Mouse (Mus musculus) spleen, adult 2 months (tissue): Measurements from ENCODE around the gene Spns2. TPM values are rescaled to one million over a fixed set of nuclear protein-coding genes. Genes with fewer than 3 reads are reported as not detected.

Experiments
- DNase-seq, 2 experiments: peaks; one replicate each; pipeline versions ENCODE4 v3.0.0 to v3.0.0-alpha.2; 2012 to 2021; ENCODE audit warnings: low spot score in 2 of 2, low read depth in 1 of 2
- H3K27ac ChIP-seq: fragments of 200-500 bp; 2 replicates; pipeline ENCODE4 v1.5.1; 2012; ENCODE audit warnings: low read length, inconsistent platforms; ENCODE audit not compliant: insufficient read depth
- H3K27me3 ChIP-seq: fragments of 200-500 bp; 2 replicates; pipeline ENCODE4 v1.6.1; 2012; ENCODE audit warnings: mild to moderate bottlenecking, moderate library complexity, low read length, inconsistent platforms; ENCODE audit not compliant: control insufficient read depth, insufficient read depth
- H3K36me3 ChIP-seq: fragments of 200-500 bp; 2 replicates; pipeline ENCODE4 v1.6.1; 2012; ENCODE audit warnings: mild to moderate bottlenecking, low read length, inconsistent platforms; ENCODE audit not compliant: control insufficient read depth, insufficient read depth
- H3K4me1 ChIP-seq: fragments of 200-500 bp; 2 replicates; pipeline ENCODE4 v1.6.1; 2011; ENCODE audit warnings: inconsistent platforms; ENCODE audit not compliant: control insufficient read depth, insufficient read depth, insufficient read length
- H3K4me3 ChIP-seq: fragments of 200-500 bp; 2 replicates; pipeline ENCODE4 v1.5.1; 2011; ENCODE audit warnings: mild to moderate bottlenecking, inconsistent platforms; ENCODE audit not compliant: insufficient read depth, insufficient read length; ENCODE audit errors: extremely low read depth
- CTCF ChIP-seq: fragments of 200-500 bp; IDR thresholded peaks from 2 replicates; pipeline ENCODE4 v1.5.1; 2011; ENCODE audit warnings: mild to moderate bottlenecking, inconsistent platforms; ENCODE audit not compliant: insufficient read depth, insufficient read length, insufficient replicate concordance; ENCODE audit errors: extremely low read depth
- POLR2A ChIP-seq: fragments of 200-500 bp; IDR thresholded peaks from 2 replicates; pipeline ENCODE4 v1.6.1; 2011; ENCODE audit warnings: low read depth, low read length, inconsistent platforms
- WGBS: fragments of 180-500 bp; shearing (Covaris S2); methylation state at CpG from one replicate; pipeline ENCODE4 v1.1.7; 2018; 5-methylcytosine and 5-hydroxymethylcytosine counted together
- polyA plus RNA-seq: library from polyadenylated mRNA; depleted of rRNA; stranded (reverse); fragments of >200 nt; gene quantifications from 2 replicates; pipeline ENCODE4 v1.2.3, GENCODE M21; 2012

The Spns2 gene
- polyA plus RNA-seq, 1 experiment = 43.4 TPM

DNA sequence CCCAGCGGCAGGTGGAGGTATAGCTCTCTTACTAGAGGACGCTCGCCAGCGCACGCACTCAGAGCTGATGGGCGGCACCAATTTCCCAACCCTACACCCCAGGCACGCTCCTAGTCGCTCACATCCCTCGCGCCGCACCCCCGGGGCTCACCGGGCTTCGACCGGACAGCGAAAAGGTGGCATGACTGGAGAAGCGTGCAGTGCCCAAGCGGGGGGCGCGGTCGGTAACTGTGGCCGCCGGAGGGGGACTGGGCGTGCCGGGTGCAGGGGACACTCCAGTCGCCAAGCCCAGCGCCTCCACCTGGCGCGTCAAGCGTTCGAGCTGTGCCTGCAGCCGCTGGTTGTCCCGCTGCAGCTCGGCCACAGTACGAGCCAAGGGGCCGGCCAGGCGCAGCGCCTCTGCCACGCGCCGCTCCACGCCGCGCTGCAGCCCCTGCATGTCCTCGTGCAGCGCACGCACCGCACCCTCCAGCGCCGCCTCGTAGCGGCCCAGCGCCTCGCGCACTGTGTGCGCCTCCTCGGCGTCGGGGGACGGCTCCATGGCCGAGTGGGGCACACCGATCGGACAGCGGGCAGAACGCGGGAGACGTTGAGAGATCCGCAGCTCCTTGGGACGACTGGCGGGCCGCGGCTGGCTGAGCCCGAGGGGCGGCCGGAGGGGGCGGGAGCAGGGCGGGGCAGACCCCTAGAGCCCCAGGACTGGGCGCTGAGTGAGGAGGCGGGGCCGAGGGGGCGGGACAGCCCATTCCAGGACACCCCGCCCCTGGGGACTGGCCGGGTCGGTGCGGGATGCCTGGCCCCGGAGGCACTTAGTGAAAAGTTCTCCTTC lies 78.4 kb downstream of the Spns2 start, which contains the start of gene Smtnl2:
Smtnl2 (minus strand) TSS at position 621 of the 829 bp plus-strand sequence.
- Histone ChIP-seq H3K36me3 (no peaks in the 10 kb centered on the region), H3K27me3 (0 out of 2 replicates have a peak, but pooled peaks cover 2% of the 10 kb centered on the region), H3K4me3 (peak within 1 kb of the TSS; percentile 58), H3K27ac (no peak within 1 kb of the TSS), H3K4me1 (peaks cover 8% of the 10 kb centered on the region; the same call in 1 of the 2 replicates)
- WGBS = under 1% methylated on average over 82 of the region's 86 CpGs
- TF ChIP-seq CTCF = no peak
- TF ChIP-seq POLR2A = no peak
- DNase-seq = peak in 1 of 2 experiments; percentile 32

GRCm38 (mm10) chr11:72410521-72411092 lies 79.1 kb downstream of the Spns2 start:
- DNase-seq = no peak
- 0 out of 2 replicates have a peak, but pooled peaks cover 2% of the 10 kb centered on the region for H3K27me3 ChIP-seq
- no peaks in the 10 kb centered on the region for H3K36me3 ChIP-seq
- no peak for TF ChIP-seq CTCF
- no peak for TF ChIP-seq POLR2A
- no peak overlapping the region for H3K27ac ChIP-seq
- 13% methylated on average over 25 of the region's 25 CpGs for WGBS
- no peak overlapping the region; the same call in 1 of the 2 replicates for H3K4me3 ChIP-seq
- H3K4me1 ChIP-seq = peaks cover 8% of the 10 kb centered on the region; the same call in 1 of the 2 replicates

DNA sequence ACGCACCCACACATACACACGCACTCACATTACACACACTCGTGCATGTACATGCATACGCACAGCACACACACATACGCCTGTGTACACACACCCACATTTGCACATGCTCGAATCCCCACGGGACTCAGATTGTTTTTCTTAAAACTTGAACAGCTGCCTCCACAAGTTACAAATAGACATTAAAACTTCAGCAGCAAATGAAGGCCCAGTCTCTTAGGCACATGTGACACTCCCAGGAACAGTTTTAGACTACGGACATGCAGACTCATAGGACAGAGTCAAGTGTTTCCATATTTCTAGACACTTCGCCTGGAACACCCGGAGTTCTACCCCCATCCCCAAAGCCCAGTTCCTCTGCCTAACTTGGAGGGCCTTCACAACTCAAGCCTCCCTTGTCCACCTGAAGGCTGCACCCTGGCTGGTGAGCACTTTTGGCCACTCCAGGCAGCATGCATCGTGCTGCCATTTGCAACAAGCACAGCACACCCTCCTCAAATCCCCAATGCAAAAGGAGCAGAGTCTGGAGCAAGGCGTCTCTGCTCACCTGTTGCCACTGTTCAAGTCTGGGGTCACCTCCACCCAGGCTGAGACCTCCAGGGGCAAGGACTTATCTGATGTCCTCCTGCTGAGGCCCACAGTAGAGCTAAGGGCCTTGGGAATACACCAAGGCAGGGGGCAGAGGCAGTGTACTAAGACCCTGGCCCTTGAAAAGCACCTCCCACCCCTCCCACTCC lies 79.9 kb downstream of the Spns2 start:
- Histone ChIP-seq H3K4me3 (no peak overlapping the region), H3K27me3 (0 out of 2 replicates have a peak, but pooled peaks cover 2% of the 10 kb centered on the region), H3K27ac (no peak overlapping the region), H3K36me3 (no peaks in the 10 kb centered on the region), H3K4me1 (peaks cover 8% of the 10 kb centered on the region; the same call in 1 of the 2 replicates)
- no peak for DNase-seq
- WGBS = 75% methylated on average over 12 of the region's 12 CpGs
- no peak for TF ChIP-seq POLR2A
- TF ChIP-seq CTCF = no peak

- Histone ChIP-seq H3K36me3 (no peaks in the 10 kb centered on the region), H3K4me3 (no peak overlapping the region), H3K27ac (no peak overlapping the region), H3K4me1 (peaks cover 8% of the 10 kb centered on the region; the same call in 1 of the 2 replicates), H3K27me3 (0 out of 2 replicates have a peak, but pooled peaks cover 2% of the 10 kb centered on the region)
- WGBS = 86% methylated on average over 9 of the region's 9 CpGs
- no peak for DNase-seq
- TF ChIP-seq POLR2A (no peak), CTCF (no peak)
These were observed 81.1 kb downstream of the Spns2 start for GRCm38 (mm10) chr11:72408451-72409170.

DNA sequence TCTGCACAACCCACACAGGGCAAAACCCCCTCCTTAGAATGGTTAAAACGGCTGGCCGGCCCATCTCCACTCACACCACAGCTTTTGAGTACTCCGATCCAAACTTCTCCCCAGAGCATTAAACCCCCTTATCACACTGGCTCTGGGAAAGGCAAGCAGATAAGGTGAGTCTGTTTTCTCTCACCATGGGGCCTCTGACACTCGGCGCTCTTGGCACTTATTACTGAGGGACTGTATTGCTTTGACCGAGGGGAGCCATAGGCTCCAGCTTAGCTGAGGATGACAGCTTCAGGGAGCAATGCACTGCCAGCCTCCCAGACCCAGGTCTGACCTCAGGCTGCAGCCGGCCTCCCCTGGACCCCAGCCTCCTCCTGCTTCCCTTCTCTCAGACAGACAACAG lies 82.1 kb downstream of the Spns2 start:
- WGBS = 58% methylated on average over 7 of the region's 7 CpGs

GRCm38 (mm10) chr11:72407081-72407480 lies 82.6 kb downstream of the Spns2 start:
- peaks cover 8% of the 10 kb centered on the region; the same call in 1 of the 2 replicates for H3K4me1 ChIP-seq
- H3K36me3 ChIP-seq = no peaks in the 10 kb centered on the region
- no peak for TF ChIP-seq CTCF
- TF ChIP-seq POLR2A = no peak
- H3K4me3 ChIP-seq = no peak overlapping the region
- WGBS = 18% methylated on average over 3 of the region's 3 CpGs
- no peak overlapping the region for H3K27ac ChIP-seq
- 0 out of 2 replicates have a peak, but pooled peaks cover 2% of the 10 kb centered on the region for H3K27me3 ChIP-seq
- no peak for DNase-seq

More for the DNA sequence above, 82.1 kb downstream of the Spns2 start:
- DNase-seq = no peak
- no peaks in the 10 kb centered on the region for H3K36me3 ChIP-seq
- 0 out of 2 replicates have a peak, but pooled peaks cover 2% of the 10 kb centered on the region for H3K27me3 ChIP-seq
- no peak overlapping the region for H3K27ac ChIP-seq
- peaks cover 8% of the 10 kb centered on the region; the same call in 1 of the 2 replicates for H3K4me1 ChIP-seq
- no peak overlapping the region for H3K4me3 ChIP-seq
- TF ChIP-seq POLR2A (no peak), CTCF (no peak)
